Mouse (Mus musculus) WW6 (cell line): ENCODE measurements around the gene Zfp296.

Experiments used
- DNase-seq: peaks from one replicate; pipeline ENCODE4 v3.0.0-alpha.2; 2013; ENCODE audit warnings: low read depth, low spot score

Gene Zfp296

GRCm38 (mm10) chr7:19561765-19562642, 15.1 kb upstream of the Zfp296 start:
- peak; percentile 77 for DNase-seq

DNA sequence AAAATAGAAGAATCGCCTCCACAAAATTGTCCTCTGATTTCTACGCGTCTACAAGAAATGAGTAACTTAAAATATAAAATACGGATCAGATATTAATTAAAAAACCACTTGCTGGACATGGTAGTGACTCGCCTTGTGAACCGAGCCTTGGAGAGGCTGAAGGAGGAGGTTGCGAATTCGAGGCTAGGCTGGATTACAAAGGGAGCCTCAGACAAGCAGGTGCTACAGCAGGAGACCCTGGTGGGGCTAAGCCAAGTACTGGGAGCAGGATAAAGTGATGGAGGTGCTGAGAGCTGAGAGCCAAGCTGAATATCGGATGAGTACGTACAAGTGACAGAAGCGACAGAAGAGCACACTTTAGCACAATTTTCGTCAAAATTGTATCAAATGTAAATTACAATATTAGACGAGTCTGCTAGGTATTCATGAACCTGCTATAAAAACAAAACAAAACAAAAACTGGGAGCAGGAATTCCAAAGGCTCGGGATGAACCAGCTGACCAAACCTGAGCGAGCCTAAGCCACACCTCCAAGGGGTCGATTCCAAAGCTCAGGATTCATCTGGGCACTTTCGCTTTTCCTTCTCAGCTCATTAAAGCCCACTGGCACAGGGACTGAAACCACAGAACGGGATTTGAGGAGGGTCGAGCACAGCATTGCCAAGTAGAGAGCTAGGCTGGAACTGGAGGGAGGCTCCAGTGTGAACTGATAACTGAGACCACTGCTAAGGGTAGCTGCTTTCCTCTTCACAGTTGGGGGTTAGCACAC, 14.3 kb upstream of the Zfp296 start, which contains the start of gene Ppp1r37:
Gene Ppp1r37 (minus strand): TSS at position 434 of the 768 bp plus-strand sequence.
- DNase-seq = no peak

GRCm38 (mm10) chr7:19563884-19564283, 13.2 kb upstream of the Zfp296 start:
- no peak for DNase-seq

- DNase-seq = no peak
Observed at GRCm38 (mm10) chr7:19564455-19564854, 12.6 kb upstream of the Zfp296 start.

DNA sequence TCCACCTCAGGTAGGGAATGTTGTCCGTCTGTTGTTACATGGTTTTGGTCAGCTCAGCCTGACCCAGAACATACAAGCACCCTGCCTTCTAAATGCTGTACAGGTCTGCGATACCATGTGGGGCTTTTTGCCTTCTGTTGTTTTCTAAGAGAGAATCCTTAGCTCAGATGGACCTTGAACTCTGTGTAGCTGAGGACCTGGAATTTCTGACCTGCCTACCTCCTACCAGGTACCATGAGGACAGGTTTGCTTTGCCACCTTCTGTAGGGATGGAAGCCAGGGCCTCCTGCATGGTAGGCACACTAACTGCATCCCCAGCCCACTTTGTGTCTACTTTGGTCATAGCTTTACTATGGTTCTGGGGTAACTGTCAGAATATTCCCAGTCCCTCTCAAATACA, 11.3 kb upstream of the Zfp296 start:
- DNase-seq = no peak

DNA sequence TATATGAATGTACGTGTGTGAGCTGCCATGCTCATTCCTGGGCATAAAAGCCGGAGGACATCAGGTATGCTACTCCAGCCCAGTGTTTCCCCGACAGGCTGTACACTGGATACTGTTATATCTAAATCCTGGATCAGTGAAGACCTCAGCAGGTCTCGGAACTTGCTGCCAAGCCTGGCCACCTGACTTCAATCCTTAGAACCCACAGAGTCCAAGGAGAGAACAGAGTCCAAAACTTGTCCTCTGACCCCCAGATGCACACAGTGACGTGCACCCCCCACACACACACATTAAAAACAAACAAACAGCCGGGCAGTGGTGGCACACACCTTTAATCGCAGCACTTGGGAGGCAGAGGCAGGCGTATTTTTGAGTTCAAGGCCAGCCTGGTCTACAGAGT, 9.7 kb upstream of the Zfp296 start:
- no peak for DNase-seq

- DNase-seq = no peak
Observed at GRCm38 (mm10) chr7:19569647-19570046, 7.4 kb upstream of the Zfp296 start.

- peak; percentile 76 for DNase-seq
Observed at GRCm38 (mm10) chr7:19572926-19573775, 3.9 kb upstream of the Zfp296 start.

- peak; percentile 61 for DNase-seq
Observed at GRCm38 (mm10) chr7:19573776-19574140, 3.3 kb upstream of the Zfp296 start.

DNA sequence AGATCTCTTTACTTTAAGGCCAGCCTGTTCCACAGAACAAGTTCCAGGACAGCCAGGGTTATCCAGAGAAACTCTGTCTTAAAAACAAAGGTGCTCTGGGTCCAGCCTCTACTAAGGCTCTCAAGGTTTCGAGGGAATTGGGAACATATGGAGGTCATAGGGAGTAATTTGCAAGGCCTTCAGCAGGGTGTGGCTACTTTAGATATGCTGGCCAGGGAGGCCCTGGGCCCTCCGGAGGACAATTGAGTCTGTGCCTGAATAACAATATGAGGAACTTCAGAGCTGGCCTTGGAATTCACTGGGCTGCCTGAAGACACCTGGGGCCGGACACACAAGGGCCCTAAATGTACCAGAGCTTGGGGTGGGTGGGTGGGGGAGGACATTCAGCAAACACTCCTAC, 1.5 kb upstream of the Zfp296 start:
- no peak for DNase-seq

- DNase-seq = no peak
Observed at GRCm38 (mm10) chr7:19577877-19578414, 859 bp downstream of the Zfp296 start.

GRCm38 (mm10) chr7:19578436-19578835, 1.3 kb downstream of the Zfp296 start:
- no peak for DNase-seq

- no peak for DNase-seq
Observed at GRCm38 (mm10) chr7:19579751-19580150, 2.7 kb downstream of the Zfp296 start.

GRCm38 (mm10) chr7:19580634-19581033, 3.5 kb downstream of the Zfp296 start:
- DNase-seq = no peak

DNA sequence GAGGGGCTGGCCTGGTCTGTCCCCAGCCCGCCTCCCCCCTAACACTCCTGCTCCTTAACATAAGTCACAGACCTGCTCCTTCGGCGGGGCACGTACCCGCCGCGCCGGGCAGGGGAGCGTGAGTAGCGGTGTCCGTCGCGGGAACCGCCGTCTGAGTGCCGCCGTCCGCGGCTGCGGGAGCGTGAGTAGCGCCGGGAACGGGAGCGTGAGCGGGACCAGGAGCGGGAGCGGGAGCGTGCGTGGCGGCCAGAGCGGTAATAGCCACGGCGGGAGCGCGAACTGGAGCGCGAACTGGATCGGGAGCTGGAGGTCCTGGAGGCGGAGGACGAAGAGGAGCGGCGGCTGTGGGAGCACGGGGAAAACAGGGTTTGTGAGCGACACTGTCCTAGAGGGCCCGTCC, 9.2 kb downstream of the Zfp296 start:
- no peak for DNase-seq

DNA sequence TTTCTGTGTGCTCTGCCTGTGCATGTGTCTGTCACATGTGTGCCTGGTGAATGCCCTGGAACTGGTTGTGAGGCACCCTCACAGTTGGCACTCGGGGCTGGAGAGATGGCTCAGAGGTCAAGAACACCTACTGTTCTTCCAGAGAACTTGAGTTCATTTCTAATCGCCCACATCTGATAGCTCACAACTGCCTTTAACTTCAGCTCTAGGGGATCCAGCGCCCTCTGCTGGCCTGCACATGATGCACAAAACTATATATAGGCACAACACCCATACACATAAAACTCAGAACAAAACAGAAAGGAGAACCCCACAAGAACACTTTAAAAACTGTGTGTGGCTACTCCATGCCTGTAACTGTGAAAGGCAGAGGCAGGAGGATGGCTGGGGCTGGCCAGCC, 12.1 kb downstream of the Zfp296 start:
- no peak for DNase-seq

- no peak for DNase-seq
Observed at GRCm38 (mm10) chr7:19589917-19590316, 12.8 kb downstream of the Zfp296 start.

- no peak for DNase-seq
Observed at GRCm38 (mm10) chr7:19593061-19593730, 16.1 kb downstream of the Zfp296 start.

DNA sequence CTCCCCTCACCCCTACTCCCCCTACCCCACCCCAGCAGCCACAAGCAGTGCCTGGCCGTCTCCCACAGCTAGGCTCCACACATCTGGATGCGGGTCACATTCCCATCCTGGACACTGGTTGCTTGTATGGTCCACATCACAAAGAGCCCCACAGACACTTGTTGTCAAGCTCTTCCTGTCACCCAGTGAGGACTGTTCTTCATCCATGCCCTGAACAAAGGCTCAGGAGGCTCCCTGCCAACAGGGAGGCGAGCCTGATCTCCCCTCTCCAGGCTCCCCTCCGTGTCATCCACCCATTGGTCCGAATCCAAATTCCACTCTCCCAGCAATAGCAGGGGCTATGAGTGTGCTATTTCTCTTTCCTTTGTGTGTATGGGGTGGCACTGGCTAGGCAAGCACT, 23.5 kb downstream of the Zfp296 start:
- no peak for DNase-seq

GRCm38 (mm10) chr7:19603055-19603454, 26.0 kb downstream of the Zfp296 start:
- DNase-seq = no peak
